Mouse (Mus musculus) embryonic fibroblast, embryonic 13.5 days (primary cell): ENCODE results near the gene Syne4.

ENCODE experiments used
- CTCF ChIP-seq: IDR thresholded peaks from 2 replicates; pipeline ENCODE4 v1.5.1; 2011; ENCODE audit warnings: mild to moderate bottlenecking, control low read depth, low read length, moderate library complexity, borderline replicate concordance; ENCODE audit not compliant: insufficient read depth
- POLR2A ChIP-seq: IDR thresholded peaks from 2 replicates; pipeline ENCODE4 v1.6.1; 2011; ENCODE audit warnings: low read depth, mild to moderate bottlenecking, control low read depth, low read length, moderate library complexity

DNA sequence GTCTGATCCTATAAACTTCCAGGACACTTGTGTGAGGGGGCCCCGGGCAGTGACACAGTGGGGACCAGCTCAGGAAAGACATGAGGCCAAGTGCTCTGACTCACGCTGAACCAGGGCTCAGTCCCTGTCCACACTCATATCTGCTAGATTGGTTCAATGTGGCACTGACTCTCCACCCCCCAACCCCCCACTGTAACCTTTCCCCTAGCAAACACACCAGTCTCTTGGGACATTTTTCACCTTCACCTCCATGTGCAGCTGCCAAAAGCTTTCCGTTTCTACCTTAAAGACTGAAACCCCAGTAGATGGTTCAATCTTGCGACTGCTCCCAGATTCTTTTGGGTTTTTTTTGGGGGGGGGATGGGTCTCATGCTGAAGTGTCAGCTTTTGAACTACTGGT lies 39.5 kb downstream of the Syne4 start:
- TF ChIP-seq CTCF = no peak
- TF ChIP-seq POLR2A = no peak
